Mouse (Mus musculus): ENCODE measurements around the gene Rabep1. TPM values are rescaled to one million over a fixed set of nuclear protein-coding genes. Genes with fewer than 3 reads are reported as not detected.

The Rabep1 gene
- total RNA-seq, 2 experiments from 2014 or later: 29.6 to 75.8 TPM

DNA sequence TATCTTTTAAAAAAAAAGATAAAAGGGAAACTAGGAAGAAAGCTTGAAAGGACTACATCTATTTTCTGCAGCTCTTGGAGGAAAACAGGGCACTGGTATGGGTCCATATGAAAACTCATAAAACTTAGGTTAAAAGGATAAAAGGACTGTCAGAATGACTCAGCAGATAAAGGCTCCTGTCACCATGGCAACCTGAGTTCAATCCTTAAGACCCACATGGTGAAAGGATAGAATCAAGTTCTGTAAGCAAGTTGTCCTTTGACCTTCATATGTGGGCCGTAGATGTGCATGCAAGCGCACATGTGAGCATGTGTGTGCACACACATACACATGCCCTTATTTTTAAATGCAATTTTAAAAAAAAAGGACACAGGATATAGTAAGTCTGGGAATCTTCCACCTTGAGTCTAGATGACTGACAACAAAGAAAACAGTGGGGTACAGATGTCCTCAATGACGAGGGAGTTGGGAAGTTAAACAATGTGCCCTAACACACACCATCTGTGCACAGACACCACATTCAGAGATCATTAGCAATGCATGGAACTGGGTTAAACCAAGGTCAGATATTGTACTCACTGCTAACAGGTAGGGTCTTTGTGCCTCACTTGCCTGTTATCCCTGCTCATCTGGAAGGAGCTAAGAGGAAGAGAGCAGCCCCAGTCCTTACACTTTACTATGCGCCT is 119.8 kb downstream of the Rabep1 start:
- no peak for ATAC-seq (replicated peaks; ENCODE audit: low FRiP score, low TSS enrichment, poor library complexity, severe bottlenecking)

DNA sequence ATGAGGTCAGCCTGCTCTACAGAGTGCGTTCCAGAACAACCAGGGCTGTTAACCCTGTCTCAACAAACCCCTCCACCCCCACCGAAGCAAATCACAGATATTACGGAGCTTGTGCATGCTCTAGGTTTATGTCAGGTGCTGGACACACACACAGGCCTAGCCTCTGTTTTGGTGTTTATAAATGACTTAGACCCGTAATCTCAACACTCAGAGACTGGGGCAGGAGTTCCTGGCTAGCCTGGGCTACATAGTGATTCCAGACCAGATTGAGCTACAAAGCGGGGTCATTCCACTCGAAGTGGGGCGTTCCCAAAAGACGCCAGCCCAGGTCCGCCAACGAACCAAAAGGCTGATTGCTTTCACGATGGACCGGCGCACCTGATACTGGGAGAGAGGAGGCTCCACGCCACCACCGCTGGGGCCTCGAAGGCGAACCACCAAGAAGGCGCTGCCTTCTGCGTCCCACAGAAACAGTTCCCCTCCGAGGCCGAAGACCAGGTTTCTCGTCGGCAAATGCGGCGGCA is 124.8 kb downstream of the Rabep1 start:
- 0 out of 2 replicates have a peak, but pooled peaks have one; percentile 3 for ATAC-seq (replicated peaks; ENCODE audit: low FRiP score, low TSS enrichment, poor library complexity, severe bottlenecking)

DNA sequence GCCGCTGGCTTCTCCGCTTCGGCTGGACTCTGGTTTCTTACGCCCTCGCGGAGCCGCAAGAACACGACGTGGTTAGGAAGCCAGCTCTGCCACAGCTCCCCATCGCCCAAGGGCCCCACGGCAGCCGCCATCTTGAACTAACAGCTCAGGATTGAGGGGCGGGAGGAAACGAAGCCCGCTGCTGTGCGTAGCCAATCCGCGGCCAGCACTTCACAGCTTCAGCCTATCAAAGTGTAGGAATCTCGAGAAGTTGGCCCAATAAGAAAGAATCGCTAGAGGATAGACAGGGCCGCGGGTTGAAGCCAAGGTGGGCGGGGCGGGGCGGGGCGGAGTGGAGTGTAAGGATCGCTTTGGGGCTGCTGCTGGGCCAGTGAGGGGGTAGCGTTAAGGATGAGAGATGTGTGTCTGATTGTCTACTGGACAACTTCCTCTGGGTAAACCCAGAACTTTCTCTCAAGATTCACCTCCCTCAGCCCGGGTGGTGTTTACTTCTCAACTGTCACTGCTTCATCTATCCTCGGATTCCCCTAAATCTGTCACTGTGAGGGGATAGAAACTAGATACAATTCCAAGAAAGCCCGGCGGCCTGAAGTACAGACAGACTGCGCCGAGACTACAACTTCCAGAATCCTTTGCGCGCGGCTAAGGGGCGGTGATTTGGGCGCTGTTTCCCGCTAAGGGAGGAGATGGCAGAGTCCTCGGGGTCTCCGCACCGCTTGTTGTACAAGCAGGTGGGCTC is 125.4 kb downstream of the Rabep1 start, which contains the start of the genes Nup88 and Rpain:
Nup88 (minus strand) TSS at position 153 of the 739 bp plus-strand sequence.
Rpain (plus strand) TSS at position 393 of the 739 bp plus-strand sequence.
- peak; percentile 76 for ATAC-seq (replicated peaks; ENCODE audit: low FRiP score, low TSS enrichment, poor library complexity, severe bottlenecking)

DNA sequence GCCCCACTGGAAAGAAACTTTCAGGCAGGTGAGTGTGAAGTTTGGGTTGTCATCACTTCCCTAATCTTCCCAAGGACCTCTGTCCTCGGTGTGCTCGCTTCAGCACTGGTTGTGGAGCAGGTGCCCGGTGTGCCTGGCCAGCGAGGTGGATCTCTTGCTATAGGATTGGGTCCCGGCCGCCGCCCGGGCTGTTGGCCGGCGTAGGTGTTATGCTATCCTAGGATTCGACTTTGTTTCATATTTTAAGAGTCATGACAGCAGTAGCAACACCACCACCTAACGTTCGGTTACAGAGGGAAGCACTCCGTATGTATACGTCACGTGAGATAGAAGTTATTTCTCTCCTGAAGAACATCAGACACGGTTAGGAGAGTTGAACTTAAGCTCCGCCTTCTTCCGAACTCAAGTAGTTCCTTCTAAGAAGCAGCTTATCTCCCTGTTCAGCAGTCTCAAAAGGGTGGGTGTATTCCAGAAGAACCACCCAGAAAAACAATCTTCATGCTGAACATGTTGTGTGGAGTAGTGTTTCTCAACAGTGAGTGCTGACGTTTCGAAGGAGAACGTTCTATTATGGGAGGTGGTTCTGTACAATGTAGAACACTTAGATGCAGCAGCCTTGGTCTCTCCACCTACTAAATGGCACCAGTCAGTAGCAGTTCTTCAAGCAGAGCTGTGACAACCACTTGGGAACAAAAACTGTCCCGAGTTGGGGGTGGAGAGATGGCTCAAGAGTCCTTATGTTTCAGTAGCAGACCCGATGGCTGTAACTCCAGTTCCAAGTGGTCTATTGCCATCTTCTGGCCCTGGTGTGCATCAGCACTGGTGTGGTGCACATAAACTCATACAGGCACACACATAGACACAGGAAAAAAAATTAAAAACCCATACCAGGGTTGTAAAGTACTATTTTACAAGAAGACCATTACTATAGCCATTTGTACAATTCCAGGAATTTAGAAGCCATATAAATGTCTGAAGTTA is 126.3 kb downstream of the Rabep1 start:
- ATAC-seq (replicated peaks; ENCODE audit: low FRiP score, low TSS enrichment, poor library complexity, severe bottlenecking): peak; percentile 72

DNA sequence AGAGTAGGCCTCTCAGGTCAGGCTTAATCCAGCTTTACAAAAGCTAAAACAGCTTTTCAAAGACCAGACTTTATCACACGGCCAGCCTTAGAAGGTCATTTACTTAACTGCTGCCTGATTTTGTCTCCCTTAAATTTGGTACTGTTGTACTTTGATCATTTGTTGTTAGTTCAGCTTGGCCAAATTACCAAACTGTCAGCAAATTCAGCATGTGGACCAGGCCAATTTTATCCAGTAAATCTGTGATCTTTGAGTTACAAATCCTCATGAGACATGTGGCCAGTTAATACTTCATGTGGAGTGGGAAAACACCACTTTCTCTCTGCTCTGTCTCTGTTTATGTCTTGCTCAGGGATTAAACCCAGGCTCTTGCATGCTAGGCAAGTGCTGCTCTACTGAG is 128.0 kb downstream of the Rabep1 start:
- no peak for ATAC-seq (replicated peaks; ENCODE audit: low FRiP score, low TSS enrichment, poor library complexity, severe bottlenecking)

DNA sequence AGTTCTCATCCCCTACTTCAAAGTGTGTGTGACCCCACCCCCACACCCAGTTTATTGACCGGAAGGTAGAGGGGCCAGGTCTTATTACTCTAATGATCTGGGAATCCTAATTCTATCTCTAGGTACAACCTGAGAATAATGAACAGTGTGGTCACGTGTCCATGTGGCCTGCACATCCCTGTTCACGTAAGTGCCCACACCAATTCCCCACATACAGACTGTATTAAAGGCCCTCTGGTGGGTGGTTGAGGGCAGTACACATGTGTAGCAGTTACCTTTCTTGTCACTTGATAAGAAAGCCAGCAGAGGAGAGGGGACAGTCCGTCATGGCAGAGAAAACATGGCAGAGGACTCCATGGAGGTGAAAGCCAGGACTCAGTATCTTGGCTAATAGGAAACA is 129.4 kb downstream of the Rabep1 start:
- ATAC-seq (replicated peaks; ENCODE audit: low FRiP score, low TSS enrichment, poor library complexity, severe bottlenecking): 0 out of 2 replicates have a peak, but pooled peaks have one; percentile 26

DNA sequence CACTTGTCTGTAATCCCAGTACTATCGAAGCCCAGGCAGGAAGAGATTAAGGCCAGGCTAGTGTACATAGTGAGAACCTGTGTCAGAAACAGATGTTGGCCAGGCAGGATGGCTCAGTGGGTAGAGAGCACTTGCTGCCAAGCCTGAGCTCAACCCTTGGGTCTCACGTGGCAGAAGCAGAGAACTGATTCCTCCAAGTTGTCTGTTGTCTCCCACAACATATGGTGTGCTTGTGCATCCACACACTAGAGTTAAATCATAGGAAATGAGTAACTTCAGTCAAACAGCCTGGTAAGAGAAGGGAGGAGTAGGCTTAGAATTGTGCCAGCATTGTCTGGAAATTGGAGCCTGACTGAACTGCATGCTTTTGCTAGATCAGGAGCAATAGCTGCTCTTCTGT is 130.6 kb downstream of the Rabep1 start:
- no peak for ATAC-seq (replicated peaks; ENCODE audit: low FRiP score, low TSS enrichment, poor library complexity, severe bottlenecking)

DNA sequence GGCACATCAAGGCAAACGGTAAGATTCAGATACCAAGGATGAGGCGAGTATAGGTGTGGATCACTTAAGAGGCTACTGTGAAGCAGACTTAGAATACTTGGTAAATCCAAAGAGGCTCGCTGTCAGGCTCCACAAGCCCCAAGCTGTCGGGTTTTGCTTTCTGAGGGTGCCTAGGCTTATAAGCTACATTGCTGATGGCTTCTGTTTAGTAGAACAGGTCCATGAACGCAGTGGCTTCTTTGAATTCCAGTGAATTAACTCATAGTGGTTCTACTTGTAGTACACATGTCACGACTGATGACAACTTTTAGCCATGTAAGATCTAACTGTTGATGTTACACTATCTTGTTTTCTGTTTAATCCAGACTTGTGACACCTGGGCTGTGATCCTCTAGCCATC is 132.7 kb downstream of the Rabep1 start:
- ATAC-seq (replicated peaks; ENCODE audit: low FRiP score, low TSS enrichment, poor library complexity, severe bottlenecking): no peak

DNA sequence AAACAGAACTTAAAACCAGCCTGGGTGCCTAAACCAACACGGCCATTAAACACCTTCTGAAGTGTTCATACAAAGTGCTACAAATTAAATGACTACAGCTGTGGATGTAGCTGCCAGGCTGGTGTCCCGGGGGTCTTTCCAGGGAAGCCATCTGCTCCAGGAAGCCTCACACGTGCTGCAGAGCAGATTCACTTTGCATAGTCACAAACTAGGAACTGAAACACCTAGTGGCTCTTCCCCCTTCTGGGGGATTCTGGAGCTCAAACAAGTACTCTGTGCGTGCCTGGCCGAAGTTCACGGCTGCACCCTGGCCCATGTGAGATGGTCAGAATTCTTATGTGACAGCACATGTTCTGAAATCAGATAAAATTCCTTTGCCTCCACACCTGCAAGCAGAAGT is 135.7 kb downstream of the Rabep1 start:
- ATAC-seq (replicated peaks; ENCODE audit: low FRiP score, low TSS enrichment, poor library complexity, severe bottlenecking): no peak

DNA sequence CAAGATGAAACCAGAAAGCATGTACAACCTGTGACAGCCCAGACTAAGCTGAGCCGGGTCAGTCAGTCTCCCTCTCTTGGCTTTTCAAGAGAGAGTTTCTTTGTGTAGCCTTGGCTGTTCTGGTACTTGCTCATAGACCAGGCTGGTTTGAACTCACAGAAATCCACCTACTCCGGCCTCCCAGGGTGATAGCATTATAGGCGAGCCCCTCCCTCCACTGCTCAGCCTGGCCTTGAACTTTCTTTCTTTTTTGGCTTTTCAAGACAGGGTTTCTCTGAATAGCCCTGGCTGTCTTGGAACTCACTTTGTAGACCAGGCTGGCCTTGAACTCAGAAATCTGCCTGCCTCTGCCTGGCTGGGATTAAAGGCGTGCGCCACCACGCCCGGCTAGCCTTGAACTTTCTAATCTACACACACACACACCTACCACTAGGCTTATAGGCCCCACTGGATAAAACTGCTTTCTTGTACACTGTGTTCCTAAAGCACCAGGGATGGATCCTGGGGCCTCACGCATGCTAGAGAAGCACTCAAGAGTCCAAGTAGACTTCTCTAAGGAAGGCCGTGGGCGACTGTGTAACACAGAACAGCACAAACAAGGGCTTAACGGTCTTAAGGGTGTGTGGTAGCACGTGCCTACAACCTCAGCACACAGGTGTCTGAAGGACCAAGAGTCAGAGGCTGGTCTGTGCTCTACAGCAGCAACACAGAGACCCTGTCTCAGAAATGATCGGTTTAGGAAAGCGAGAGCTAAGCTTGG is 136.4 kb downstream of the Rabep1 start:
- ATAC-seq (replicated peaks; ENCODE audit: low FRiP score, low TSS enrichment, poor library complexity, severe bottlenecking): no peak

DNA sequence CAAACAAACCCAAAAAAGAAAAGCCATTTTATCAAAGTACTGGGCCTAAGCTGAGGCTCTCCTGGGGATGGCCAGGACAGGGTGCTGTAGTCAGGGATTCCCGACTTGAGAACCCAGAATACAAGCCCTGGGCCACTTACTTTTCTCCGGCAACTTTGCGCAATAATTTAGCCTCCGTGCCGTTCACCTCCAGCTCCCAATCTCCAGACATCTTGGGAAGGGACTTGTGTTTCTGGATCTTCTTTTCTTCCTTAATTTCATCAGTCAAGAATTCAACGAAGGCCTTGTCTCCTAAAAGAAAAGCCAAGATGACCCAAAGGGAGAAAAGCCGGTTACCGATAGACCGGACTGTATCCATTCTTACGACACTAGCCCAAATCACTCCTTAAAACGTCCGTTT is 137.5 kb downstream of the Rabep1 start:
- no peak for ATAC-seq (replicated peaks; ENCODE audit: low FRiP score, low TSS enrichment, poor library complexity, severe bottlenecking)

DNA sequence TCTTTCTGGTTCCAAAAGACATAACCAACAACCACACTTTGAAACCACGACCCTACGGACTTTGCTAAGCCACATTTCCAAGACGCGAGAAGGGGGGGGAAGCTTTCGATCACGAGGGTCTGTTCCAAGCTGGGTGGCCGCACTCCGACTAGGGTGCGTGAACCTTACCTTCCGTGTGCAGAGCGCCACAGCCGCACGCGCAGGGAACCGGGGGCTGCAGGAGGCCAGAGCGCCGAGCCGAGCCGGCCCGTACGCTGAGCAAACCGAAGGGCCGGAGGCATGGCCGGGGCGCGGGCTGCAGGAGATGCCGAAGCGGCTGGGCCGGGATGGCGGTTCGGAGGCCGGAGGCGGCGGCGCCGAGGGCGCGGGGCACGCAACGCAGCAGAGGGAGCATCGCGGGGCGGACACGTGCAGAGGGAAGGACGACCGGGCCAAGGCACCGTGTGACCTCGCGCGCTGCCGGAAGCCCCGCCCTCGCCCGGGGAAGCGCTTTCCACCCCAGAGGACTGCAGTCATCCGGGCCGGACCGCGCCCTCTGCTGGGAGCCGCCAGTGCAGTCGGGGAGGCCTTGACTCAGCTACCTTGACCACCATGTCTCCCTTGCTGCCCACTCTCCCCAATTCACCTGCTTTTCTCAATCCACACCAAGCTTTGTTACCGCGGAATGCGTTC is 138.1 kb downstream of the Rabep1 start, which contains the start of gene C1qbp:
C1qbp (minus strand) TSS at position 470 of the 672 bp plus-strand sequence.
- peak; percentile 96 for ATAC-seq (replicated peaks; ENCODE audit: low FRiP score, low TSS enrichment, poor library complexity, severe bottlenecking)

Other genes with a start within 250 kb of the Rabep1 start
- gene 4930544D05Rik, start 228.9 kb upstream of the Rabep1 start, total RNA-seq (2014; fragmentation: Nextera tagmentation): not detected in 2 replicates
- not detected in 2 replicates for gene 4930544D05Rik, start 228.9 kb upstream of the Rabep1 start, total RNA-seq (2017)
- 3.0 TPM in 1 of 2 replicates, not detected in the other for gene Chrne, start 225.6 kb upstream of the Rabep1 start, total RNA-seq (2014; fragmentation: Nextera tagmentation)
- gene Chrne, start 225.6 kb upstream of the Rabep1 start, total RNA-seq (2017): not detected in 2 replicates
- gene Gp1ba, start 205.7 kb upstream of the Rabep1 start, total RNA-seq (2014; fragmentation: Nextera tagmentation): 3.6 and 10.4 TPM in 2 replicates
- gene Gp1ba, start 205.7 kb upstream of the Rabep1 start, total RNA-seq (2017): 0.50 and 0.85 TPM in 2 replicates
- 92.8 and 95.5 TPM in 2 replicates for gene Rnf167, start 197.5 kb upstream of the Rabep1 start, total RNA-seq (2014; fragmentation: Nextera tagmentation)
- gene Rnf167, start 197.5 kb upstream of the Rabep1 start, total RNA-seq (2017): 42.3 and 53.4 TPM in 2 replicates
- gene Slc25a11, start 197.3 kb upstream of the Rabep1 start, total RNA-seq (2014; fragmentation: Nextera tagmentation): 62.3 and 63.1 TPM in 2 replicates
- 33.1 and 36.2 TPM in 2 replicates for gene Slc25a11, start 197.3 kb upstream of the Rabep1 start, total RNA-seq (2017)
- gene Pfn1, start 190.1 kb upstream of the Rabep1 start, total RNA-seq (2014; fragmentation: Nextera tagmentation): 1,236 and 1,373 TPM in 2 replicates
- gene Pfn1, start 190.1 kb upstream of the Rabep1 start, total RNA-seq (2017): 377 and 675 TPM in 2 replicates
- gene Eno3, start 187.6 kb upstream of the Rabep1 start, total RNA-seq (2014; fragmentation: Nextera tagmentation): 16.7 and 33.7 TPM in 2 replicates
- 8.4 and 16.5 TPM in 2 replicates for gene Eno3, start 187.6 kb upstream of the Rabep1 start, total RNA-seq (2017)
- 61.3 and 88.7 TPM in 2 replicates for gene Spag7, start 175.4 kb upstream of the Rabep1 start, total RNA-seq (2014; fragmentation: Nextera tagmentation)
- gene Spag7, start 175.4 kb upstream of the Rabep1 start, total RNA-seq (2017): 59.9 and 60.5 TPM in 2 replicates
- 14.6 and 17.4 TPM in 2 replicates for gene Camta2, start 156.7 kb upstream of the Rabep1 start, total RNA-seq (2014; fragmentation: Nextera tagmentation)
- 0.91 and 7.1 TPM in 2 replicates for gene Camta2, start 156.7 kb upstream of the Rabep1 start, total RNA-seq (2017)
- gene Inca1, start 144.6 kb upstream of the Rabep1 start, total RNA-seq (2014; fragmentation: Nextera tagmentation): 0.69 TPM in 1 of 2 replicates, not detected in the other
- gene Inca1, start 144.6 kb upstream of the Rabep1 start, total RNA-seq (2017): 0.42 TPM in 1 of 2 replicates, not detected in the other
- gene Kif1c, start 144.2 kb upstream of the Rabep1 start, total RNA-seq (2014; fragmentation: Nextera tagmentation): 3.9 and 8.3 TPM in 2 replicates
- gene Kif1c, start 144.2 kb upstream of the Rabep1 start, total RNA-seq (2017): 5.4 and 13.2 TPM in 2 replicates
- 3.1 and 5.6 TPM in 2 replicates for gene Zfp3, start 80.6 kb upstream of the Rabep1 start, total RNA-seq (2014; fragmentation: Nextera tagmentation)
- gene Zfp3, start 80.6 kb upstream of the Rabep1 start, total RNA-seq (2017): 1.6 and 3.9 TPM in 2 replicates
- gene Scimp, start 32.2 kb upstream of the Rabep1 start, total RNA-seq (2014; fragmentation: Nextera tagmentation): not detected in 2 replicates
- 0.99 TPM in 1 of 2 replicates, not detected in the other for gene Scimp, start 32.2 kb upstream of the Rabep1 start, total RNA-seq (2017)
- gene Nup88, start 125.2 kb downstream of the Rabep1 start, total RNA-seq (2014; fragmentation: Nextera tagmentation): 108 and 155 TPM in 2 replicates
- 152 and 196 TPM in 2 replicates for gene Nup88, start 125.2 kb downstream of the Rabep1 start, total RNA-seq (2017)
- gene Rpain, start 125.4 kb downstream of the Rabep1 start, total RNA-seq (2014; fragmentation: Nextera tagmentation): 97.4 and 159 TPM in 2 replicates
- 26.1 and 40.1 TPM in 2 replicates for gene Rpain, start 125.4 kb downstream of the Rabep1 start, total RNA-seq (2017)
- gene C1qbp, start 138.2 kb downstream of the Rabep1 start, total RNA-seq (2014; fragmentation: Nextera tagmentation): 583 and 631 TPM in 2 replicates
- gene C1qbp, start 138.2 kb downstream of the Rabep1 start, total RNA-seq (2017): 97.5 and 154 TPM in 2 replicates
- gene Dhx33, start 159.7 kb downstream of the Rabep1 start, total RNA-seq (2014; fragmentation: Nextera tagmentation): 34.9 and 44.1 TPM in 2 replicates
- gene Dhx33, start 159.7 kb downstream of the Rabep1 start, total RNA-seq (2017): 54.4 and 55.9 TPM in 2 replicates
- 21.2 and 26.6 TPM in 2 replicates for gene Mis12, start 174.8 kb downstream of the Rabep1 start, total RNA-seq (2014; fragmentation: Nextera tagmentation)
- 30.4 and 32.5 TPM in 2 replicates for gene Mis12, start 174.8 kb downstream of the Rabep1 start, total RNA-seq (2017)
- gene Derl2, start 175.1 kb downstream of the Rabep1 start, total RNA-seq (2014; fragmentation: Nextera tagmentation): 14.4 and 18.8 TPM in 2 replicates
- 31.0 and 39.3 TPM in 2 replicates for gene Derl2, start 175.1 kb downstream of the Rabep1 start, total RNA-seq (2017)
- gene 6330403K07Rik, start 188.7 kb downstream of the Rabep1 start, total RNA-seq (2014; fragmentation: Nextera tagmentation): not detected in 2 replicates
- not detected in 2 replicates for gene 6330403K07Rik, start 188.7 kb downstream of the Rabep1 start, total RNA-seq (2017)